Mouse (Mus musculus) stomach, postnatal 0 days (tissue): ENCODE data around the gene Krt222. TPM values are rescaled to one million over a fixed set of nuclear protein-coding genes. Genes with fewer than 3 reads are reported as not detected.

Experiments used
- ATAC-seq: fragments of 200-750 bp; cut with Nextera tagmentation; 2 replicates; pipeline ENCODE4 v1.8.0; 2017; ENCODE audit not compliant: low FRiP score, low TSS enrichment
- DNase-seq: peaks from one replicate; pipeline ENCODE4 v3.0.0-alpha.2; 2016; ENCODE audit warnings: low spot score
- H3K27ac ChIP-seq: fragments of 300-500 bp; sonication (generic); replicated peaks from 2 replicates; pipeline ENCODE4 v1.5.1; 2014; ENCODE audit warnings: mild to moderate bottlenecking, control low read depth
- H3K27me3 ChIP-seq: fragments of 300-500 bp; sonication (generic); 2 replicates; pipeline ENCODE4 v1.6.1; 2014; ENCODE audit warnings: low read length; ENCODE audit not compliant: control insufficient read depth, insufficient read depth
- H3K36me3 ChIP-seq: fragments of 300-500 bp; sonication (generic); 2 replicates; pipeline ENCODE4 v1.6.1; 2014; ENCODE audit warnings: low read length, mixed read lengths; ENCODE audit not compliant: control insufficient read depth, insufficient read depth
- H3K4me1 ChIP-seq: fragments of 300-500 bp; sonication (generic); replicated peaks from 2 replicates; pipeline ENCODE4 v1.6.1; 2014; ENCODE audit warnings: antibody characterized with exemption; ENCODE audit not compliant: control insufficient read depth, insufficient read depth
- H3K4me2 ChIP-seq: fragments of 300-500 bp; sonication (generic); replicated peaks from 2 replicates; pipeline ENCODE4 v1.6.1; 2014; ENCODE audit warnings: low read depth, mild to moderate bottlenecking, control low read depth, moderate library complexity
- H3K4me3 ChIP-seq: fragments of 300-500 bp; sonication (generic); 2 replicates; pipeline ENCODE4 v1.5.1; 2014; ENCODE audit warnings: low read depth, low read length, control low read depth
- H3K9ac ChIP-seq: fragments of 300-500 bp; sonication (generic); 2 replicates; pipeline ENCODE4 v1.6.1; 2014; ENCODE audit warnings: mild to moderate bottlenecking, low read length, control low read depth, mixed read lengths
- H3K9me3 ChIP-seq: fragments of 300-500 bp; sonication (generic); 2 replicates; pipeline ENCODE4 v1.6.1; 2016; ENCODE audit warnings: low read length; ENCODE audit not compliant: control insufficient read depth
- CTCF ChIP-seq: IDR thresholded peaks from 2 replicates; pipeline ENCODE4 v1.5.1; 2016; ENCODE audit warnings: antibody characterized with exemption, low read depth, mild to moderate bottlenecking, moderate library complexity
- EP300 ChIP-seq: optimal IDR thresholded peaks from 2 replicates; pipeline ENCODE3; 2016; ENCODE audit warnings: antibody characterized with exemption
- WGBS: fragments of 180-500 bp; shearing (Covaris S2); extraction: QIAGEN DNeasy Blood & Tissue Kit; methylation state at CpG from one replicate; pipeline ENCODE4 v1.1.7; 2014; 5-methylcytosine and 5-hydroxymethylcytosine counted together
- polyA plus RNA-seq: library from polyadenylated mRNA; unstranded; fragments of >200 nt; fragmentation: Nextera tagmentation; extraction: Ambion mirVana; gene quantifications from 2 replicates; pipeline ENCODE4 v1.2.1, GENCODE M21; 2015

The Krt222 gene
- 0.25 and 0.33 TPM in 2 replicates for polyA plus RNA-seq

DNA sequence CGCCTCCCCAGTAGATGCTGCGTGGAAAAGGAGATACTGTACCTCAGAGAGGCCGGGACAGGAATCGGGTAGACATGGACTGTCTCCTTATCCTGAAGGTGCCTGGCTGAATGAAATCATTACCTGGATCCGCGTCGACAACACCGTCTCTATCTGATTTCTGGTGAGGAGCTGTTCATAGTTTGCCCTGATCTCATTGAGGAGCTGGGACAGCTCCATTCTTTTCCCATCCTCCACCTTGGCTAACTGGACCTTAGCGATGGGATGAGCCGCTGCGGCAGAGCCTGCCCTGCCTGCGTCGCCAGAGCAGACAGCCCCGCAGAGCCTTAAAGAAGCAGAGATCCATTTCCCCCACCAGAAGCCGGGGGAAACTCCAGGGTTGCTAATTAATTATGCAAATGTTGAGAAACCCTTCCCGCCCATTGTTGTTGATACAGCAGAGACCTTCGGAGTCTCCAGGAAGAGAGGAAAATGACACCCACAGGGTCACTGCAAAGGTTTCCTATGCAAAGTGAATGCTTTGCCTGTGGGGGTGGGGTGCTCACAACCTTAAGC, at the start of gene Krt222:
TSS of gene Krt222 (minus strand) at position 266 of the 555 bp plus-strand sequence.
- Histone ChIP-seq H3K9me3 (no peaks in the 10 kb centered on the region), H3K27me3 (no peaks in the 10 kb centered on the region), H3K36me3 (no peaks in the 10 kb centered on the region), H3K4me3 (peak within 1 kb of the TSS; percentile 13; the same call in 1 of the 2 replicates), H3K4me1 (peaks cover 2% of the 10 kb centered on the region; the same call in 1 of the 2 replicates), H3K9ac (peak within 1 kb of the TSS; percentile 31; the same call in 1 of the 2 replicates), H3K4me2 (peak within 1 kb of the TSS; percentile 50), H3K27ac (no peak within 1 kb of the TSS)
- no peak for ATAC-seq
- TF ChIP-seq CTCF (no peak), EP300 (no peak)
- no peak for DNase-seq
- 7% methylated on average over 17 of the region's 17 CpGs for WGBS

DNA sequence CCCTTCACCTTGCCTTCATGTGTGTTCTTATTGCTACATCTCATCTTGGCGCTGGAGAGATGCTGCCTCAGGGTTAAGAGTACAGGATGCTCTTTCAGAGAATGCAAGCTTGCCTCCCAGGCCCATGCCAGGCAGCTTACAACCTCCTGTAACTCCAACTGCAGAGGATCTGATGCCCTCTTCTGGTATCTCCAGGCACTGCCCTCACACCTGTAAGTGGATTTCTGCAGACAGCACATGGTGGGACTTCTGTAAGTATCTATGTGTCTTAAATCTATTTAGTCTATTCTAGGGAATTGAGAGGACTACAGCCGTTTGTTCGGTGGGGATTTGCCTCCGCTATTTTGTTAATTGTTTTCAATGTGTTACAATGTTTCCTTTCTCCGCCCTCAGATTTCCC, 49.0 kb upstream of the Krt222 start:
- Histone ChIP-seq H3K36me3 (no peaks in the 10 kb centered on the region), H3K9ac (no peak overlapping the region), H3K9me3 (no peaks in the 10 kb centered on the region), H3K27me3 (no peaks in the 10 kb centered on the region), H3K4me2 (no peak overlapping the region), H3K4me1 (no peaks in the 10 kb centered on the region), H3K27ac (no peak overlapping the region), H3K4me3 (no peak overlapping the region)
- WGBS, result 58% methylated on average over 5 of the region's 5 CpGs
- peak; percentile 41 for DNase-seq
- ATAC-seq, result no peak
- TF ChIP-seq CTCF (peak; percentile 80), EP300 (no peak)

DNA sequence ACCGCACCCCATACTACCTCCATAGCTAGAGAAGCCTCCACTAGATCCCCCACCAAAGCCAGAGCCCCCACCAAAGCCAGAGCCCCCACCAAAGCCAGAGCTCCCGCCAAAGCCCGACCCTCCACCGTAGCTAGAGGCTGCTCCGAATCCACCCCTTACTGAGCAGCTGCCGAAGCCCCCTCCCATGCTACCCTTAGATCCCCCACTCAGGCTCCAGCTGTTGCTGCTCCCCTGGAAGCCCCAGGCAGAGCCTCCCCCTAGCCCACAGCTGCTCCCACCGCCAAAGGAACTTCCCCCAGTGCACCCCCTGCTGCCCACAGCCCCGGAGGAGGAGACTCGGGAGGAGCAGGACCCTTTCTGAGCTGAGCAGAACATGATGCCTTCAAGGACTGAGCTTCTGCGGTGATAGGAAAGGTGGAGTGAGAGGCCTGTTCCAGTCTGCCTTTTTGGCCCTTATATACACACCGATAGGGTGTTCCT, 41.0 kb upstream of the Krt222 start, which contains the start of gene Krt24:
TSS of gene Krt24 (minus strand) at position 430 of the 480 bp plus-strand sequence.
- 43% methylated on average over 11 of the region's 11 CpGs for WGBS
- no peaks in the 10 kb centered on the region for H3K4me1 ChIP-seq
- no peak within 1 kb of the TSS for H3K27ac ChIP-seq
- DNase-seq, result no peak
- TF ChIP-seq CTCF, result no peak
- no peak within 1 kb of the TSS for H3K4me2 ChIP-seq
- H3K4me3 ChIP-seq, result no peak within 1 kb of the TSS
- ATAC-seq, result no peak
- H3K27me3 ChIP-seq, result no peaks in the 10 kb centered on the region
- no peaks in the 10 kb centered on the region for H3K36me3 ChIP-seq
- H3K9ac ChIP-seq, result no peak within 1 kb of the TSS
- H3K9me3 ChIP-seq, result no peaks in the 10 kb centered on the region

DNA sequence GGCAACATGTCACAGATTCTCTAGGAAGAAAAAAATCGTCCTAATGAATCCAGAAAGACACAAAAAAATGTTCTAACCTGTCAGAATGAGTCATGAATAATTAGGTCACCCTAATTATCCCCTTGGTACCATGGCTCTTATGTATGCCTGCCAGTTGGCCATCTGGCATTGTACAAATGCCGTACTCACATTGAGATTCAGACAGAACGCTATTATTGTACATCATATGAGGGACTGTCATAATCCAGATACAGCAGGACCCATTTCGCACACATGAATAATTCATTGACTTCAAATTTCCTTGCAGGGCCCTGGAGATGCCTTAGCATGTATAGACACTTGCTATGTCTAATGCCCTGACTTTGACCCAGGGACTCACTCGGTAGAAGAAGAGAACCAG, 40.1 kb upstream of the Krt222 start:
- no peak overlapping the region for H3K4me3 ChIP-seq
- DNase-seq, result no peak
- 76% methylated on average over 5 of the region's 5 CpGs for WGBS
- H3K27me3 ChIP-seq, result no peaks in the 10 kb centered on the region
- H3K9ac ChIP-seq, result no peak overlapping the region
- no peak overlapping the region for H3K4me2 ChIP-seq
- TF ChIP-seq EP300 (no peak), CTCF (no peak)
- no peaks in the 10 kb centered on the region for H3K9me3 ChIP-seq
- H3K4me1 ChIP-seq, result no peaks in the 10 kb centered on the region
- ATAC-seq, result no peak
- H3K36me3 ChIP-seq, result no peaks in the 10 kb centered on the region
- no peak overlapping the region for H3K27ac ChIP-seq

DNA sequence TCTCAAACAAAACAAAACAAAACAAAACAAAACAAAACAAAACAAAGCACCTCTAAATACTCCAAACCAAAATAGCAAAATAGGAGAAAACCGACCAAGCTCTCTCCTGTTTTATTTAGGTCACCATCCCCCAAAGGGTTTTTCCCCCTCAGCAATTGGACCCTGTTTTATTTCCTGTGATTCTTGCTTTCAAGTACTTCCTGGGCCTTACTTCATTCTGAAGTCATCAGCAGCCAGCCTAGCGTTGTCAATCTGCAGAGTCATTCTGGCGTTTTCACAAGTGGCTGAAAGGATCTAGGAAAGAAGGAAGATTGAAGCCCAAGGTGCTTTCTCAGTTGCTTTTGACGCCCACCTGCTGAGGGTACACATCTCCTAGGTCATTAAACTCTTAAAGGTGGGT, 39.4 kb upstream of the Krt222 start:
- Histone ChIP-seq H3K9ac (no peak overlapping the region), H3K9me3 (no peaks in the 10 kb centered on the region), H3K4me2 (no peak overlapping the region), H3K4me1 (no peaks in the 10 kb centered on the region), H3K36me3 (no peaks in the 10 kb centered on the region), H3K27ac (no peak overlapping the region), H3K4me3 (no peak overlapping the region), H3K27me3 (no peaks in the 10 kb centered on the region)
- 52% methylated on average over 4 of the region's 4 CpGs for WGBS
- TF ChIP-seq CTCF (no peak), EP300 (no peak)
- no peak for DNase-seq
- ATAC-seq, result no peak

DNA sequence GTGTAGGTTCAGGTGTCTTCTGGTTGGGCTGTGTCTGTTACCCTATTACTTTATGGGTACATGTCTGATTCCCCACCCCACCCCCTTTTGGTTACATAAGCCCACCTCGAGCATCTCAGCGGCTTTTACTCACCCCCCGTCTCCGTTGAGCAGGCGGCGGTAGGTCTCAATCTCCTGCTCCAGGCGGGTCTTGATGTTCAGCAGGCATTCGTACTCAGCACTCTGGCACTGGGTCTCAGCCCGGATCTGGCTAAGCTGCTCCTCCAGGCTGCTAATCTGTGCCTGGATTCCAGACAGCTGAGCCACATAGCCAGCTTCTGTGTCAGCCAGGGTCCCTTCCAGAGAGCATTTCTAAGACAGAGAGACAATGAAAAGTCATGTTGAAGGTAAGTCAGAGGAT, 37.2 kb upstream of the Krt222 start:
- H3K27ac ChIP-seq, result no peak overlapping the region
- 72% methylated on average over 9 of the region's 9 CpGs for WGBS
- H3K36me3 ChIP-seq, result no peaks in the 10 kb centered on the region
- no peak overlapping the region for H3K4me2 ChIP-seq
- no peak for TF ChIP-seq CTCF
- no peak for TF ChIP-seq EP300
- no peak for DNase-seq
- no peaks in the 10 kb centered on the region for H3K9me3 ChIP-seq
- ATAC-seq, result no peak
- no peaks in the 10 kb centered on the region for H3K27me3 ChIP-seq
- H3K4me1 ChIP-seq, result no peaks in the 10 kb centered on the region
- H3K4me3 ChIP-seq, result no peak overlapping the region
- no peak overlapping the region for H3K9ac ChIP-seq
